Mouse (Mus musculus) ovary, adult 2 months (tissue): ENCODE results near the gene Ppp1cc. TPM values are rescaled to one million over a fixed set of nuclear protein-coding genes. Genes with fewer than 3 reads are reported as not detected.

Experiments used
- polyA plus RNA-seq: library from polyadenylated mRNA; depleted of rRNA; stranded (reverse); fragments of >200 nt; gene quantifications from 2 replicates; pipeline ENCODE4 v1.2.3, GENCODE M21; 2012; rRNA removed

Ppp1cc gene
- polyA plus RNA-seq = 119 and 128 TPM in 2 replicates

GRCm38 (mm10) chr5:122157827-122158381 lies at the start of gene Ppp1cc:
Gene Ppp1cc, plus strand, starts transcription at chr5:122158278.

DNA sequence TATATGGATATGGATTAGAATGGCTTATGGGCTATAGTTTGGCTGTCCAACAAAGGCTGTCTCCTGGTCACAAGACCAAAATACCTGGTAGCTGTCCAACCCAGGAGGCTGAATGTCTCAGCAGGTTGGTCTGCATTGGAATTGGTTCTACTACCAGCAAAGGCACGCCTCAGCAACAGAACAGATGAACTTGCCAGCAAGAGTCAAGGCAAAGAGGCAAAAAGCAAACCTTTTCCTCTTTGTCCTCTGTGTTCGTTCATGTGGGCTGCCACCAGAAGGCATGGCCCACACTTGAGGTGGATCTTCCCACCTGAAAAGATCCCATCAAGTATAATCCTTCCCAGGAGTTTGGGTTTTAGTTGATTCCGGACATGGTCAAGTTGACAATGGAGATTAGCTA lies 17.4 kb upstream of the Ppp1cc start, which contains the start of gene Ccdc63:
TSS of gene Ccdc63 (minus strand) at position 101 of the 400 bp plus-strand sequence.

DNA sequence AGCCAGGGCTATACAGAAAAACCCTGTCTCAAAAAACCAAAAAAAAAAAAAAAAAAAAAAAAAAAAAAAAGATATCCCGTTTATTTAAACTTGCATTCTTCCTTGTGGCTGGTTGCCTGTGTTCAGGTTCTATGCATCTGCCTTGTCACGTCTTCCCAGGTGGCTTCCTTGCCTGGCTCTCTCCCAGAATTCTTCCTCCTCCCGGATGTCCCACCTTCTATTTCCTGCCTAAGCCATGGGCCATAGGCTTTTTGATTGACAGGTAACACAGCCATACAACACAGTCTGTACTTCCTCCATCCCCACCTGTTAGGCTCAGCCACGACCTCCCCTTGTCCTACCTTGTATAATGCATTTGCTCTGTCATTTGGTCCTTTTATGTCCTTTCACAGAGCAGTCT lies 48.4 kb downstream of the Ppp1cc start, which contains the start of gene Hvcn1:
TSS of gene Hvcn1 (plus strand) at position 330 of the 400 bp plus-strand sequence.

Other genes with a start within 250 kb of the Ppp1cc start
- gene Cux2, start 108.2 kb upstream of the Ppp1cc start, polyA plus RNA-seq = 4.2 and 6.5 TPM in 2 replicates
- gene Myl2, start 57.3 kb upstream of the Ppp1cc start, polyA plus RNA-seq = not detected in 2 replicates
- not detected in 2 replicates for gene Ccdc63, start 17.5 kb upstream of the Ppp1cc start, polyA plus RNA-seq
- gene Hvcn1, start 48.5 kb downstream of the Ppp1cc start, polyA plus RNA-seq = 8.8 and 11.6 TPM in 2 replicates
- 56.6 and 63.9 TPM in 2 replicates for gene Tctn1, start 106.2 kb downstream of the Ppp1cc start, polyA plus RNA-seq
- gene Pptc7, start 126.1 kb downstream of the Ppp1cc start, polyA plus RNA-seq = 25.4 and 25.6 TPM in 2 replicates
- 4.0 and 4.1 TPM in 2 replicates for gene Rad9b, start 196.0 kb downstream of the Ppp1cc start, polyA plus RNA-seq
- 26.6 and 48.7 TPM in 2 replicates for gene Vps29, start 196.1 kb downstream of the Ppp1cc start, polyA plus RNA-seq
- gene Gpn3, start 213.6 kb downstream of the Ppp1cc start, polyA plus RNA-seq = 74.3 and 78.9 TPM in 2 replicates
- 42.6 and 45.6 TPM in 2 replicates for gene Fam216a, start 214.1 kb downstream of the Ppp1cc start, polyA plus RNA-seq
- 74.5 and 83.4 TPM in 2 replicates for gene Arpc3, start 233.6 kb downstream of the Ppp1cc start, polyA plus RNA-seq